Mouse (Mus musculus) erythroblast, adult 5-6 weeks (primary cell): Measurements from ENCODE around the gene Als2cr12. TPM values are rescaled to one million over a fixed set of nuclear protein-coding genes. Genes with fewer than 3 reads are reported as not detected.
A peak's percentile ranks its signal among the peaks of the same experiment; 100 is the strongest.
"Not testable (repeated sequence)": the region's sequence is repeated elsewhere in the genome, so short reads cannot be mapped to it uniquely, and the experiment has no call there.

Source experiments
- ATAC-seq: replicated peaks from 2 replicates; pipeline ENCODE4 v1.8.0; 2016; ENCODE audit warnings: moderate number of reproducible peaks, mild to moderate bottlenecking, moderate TSS enrichment, inconsistent platforms; ENCODE audit not compliant: poor library complexity, low FRiP score, severe bottlenecking
- total RNA-seq, 2 experiments: library from RNA; stranded (forward) in 1 of 2; stranded (reverse) in 1 of 2; fragments of 150-400 nt in 1 of 2; fragments of 200-764, 138-1000 nt in 1 of 2; gene quantifications; 2 replicates each; pipeline versions ENCODE4 v1.2.3 to v1.2.4; 2015 to 2017; ENCODE audit warnings: low replicate concordance in 2 of 2

The Als2cr12 gene
- total RNA-seq, 2 experiments from 2014 or later: not detected

GRCm38 (mm10) chr1:58691718-58692117 lies 4.1 kb downstream of the Als2cr12 start:
- not testable (repeated sequence) for ATAC-seq

GRCm38 (mm10) chr1:58690834-58691488 lies 4.8 kb downstream of the Als2cr12 start:
- not testable (repeated sequence) for ATAC-seq

GRCm38 (mm10) chr1:58690006-58690744 lies 5.6 kb downstream of the Als2cr12 start:
- no peak for ATAC-seq

GRCm38 (mm10) chr1:58689426-58689825 lies 6.4 kb downstream of the Als2cr12 start:
- no peak for ATAC-seq

GRCm38 (mm10) chr1:58678412-58678811 lies 17.4 kb downstream of the Als2cr12 start:
- not testable (repeated sequence) for ATAC-seq

- ATAC-seq: peak; percentile 53; the same call in 1 of the 2 replicates
Measured at GRCm38 (mm10) chr1:58677575-58677974, 18.2 kb downstream of the Als2cr12 start.

- ATAC-seq: no peak
Measured at GRCm38 (mm10) chr1:58675011-58675410, 20.8 kb downstream of the Als2cr12 start.

GRCm38 (mm10) chr1:58672116-58672515 lies 23.7 kb downstream of the Als2cr12 start:
- no peak for ATAC-seq

GRCm38 (mm10) chr1:58669635-58670034 lies 26.2 kb downstream of the Als2cr12 start:
- ATAC-seq: not testable (repeated sequence)

- ATAC-seq: no peak
Measured at GRCm38 (mm10) chr1:58668191-58668590, 27.6 kb downstream of the Als2cr12 start.

- not testable (repeated sequence) for ATAC-seq
Measured at GRCm38 (mm10) chr1:58663365-58663764, 32.4 kb downstream of the Als2cr12 start.

GRCm38 (mm10) chr1:58662671-58663070 lies 33.1 kb downstream of the Als2cr12 start:
- not testable (repeated sequence) for ATAC-seq

GRCm38 (mm10) chr1:58652480-58653403 lies 43.0 kb downstream of the Als2cr12 start:
- ATAC-seq: peak; percentile 88

- not testable (repeated sequence) for ATAC-seq
Measured at GRCm38 (mm10) chr1:58651571-58652456, 44.0 kb downstream of the Als2cr12 start.

GRCm38 (mm10) chr1:58628847-58629246 lies 66.9 kb downstream of the Als2cr12 start:
- ATAC-seq: not testable (repeated sequence)

- no peak for ATAC-seq
Measured at GRCm38 (mm10) chr1:58621996-58622748, 73.6 kb downstream of the Als2cr12 start.

- ATAC-seq: no peak
Measured at GRCm38 (mm10) chr1:58621251-58621650, 74.5 kb downstream of the Als2cr12 start.

- ATAC-seq: 0 out of 2 replicates have a peak, but pooled peaks have one; percentile 46
Measured at GRCm38 (mm10) chr1:58618766-58619165, 77.0 kb downstream of the Als2cr12 start.
